Mouse (Mus musculus) embryonic fibroblast, embryonic 13.5 days (primary cell): Measurements from ENCODE around the gene Atp13a5.

Source experiments
- CTCF ChIP-seq: IDR thresholded peaks from 2 replicates; pipeline ENCODE4 v1.5.1; 2011; ENCODE audit warnings: mild to moderate bottlenecking, control low read depth, low read length, moderate library complexity, borderline replicate concordance; ENCODE audit not compliant: insufficient read depth
- POLR2A ChIP-seq: IDR thresholded peaks from 2 replicates; pipeline ENCODE4 v1.6.1; 2011; ENCODE audit warnings: low read depth, mild to moderate bottlenecking, control low read depth, low read length, moderate library complexity

DNA sequence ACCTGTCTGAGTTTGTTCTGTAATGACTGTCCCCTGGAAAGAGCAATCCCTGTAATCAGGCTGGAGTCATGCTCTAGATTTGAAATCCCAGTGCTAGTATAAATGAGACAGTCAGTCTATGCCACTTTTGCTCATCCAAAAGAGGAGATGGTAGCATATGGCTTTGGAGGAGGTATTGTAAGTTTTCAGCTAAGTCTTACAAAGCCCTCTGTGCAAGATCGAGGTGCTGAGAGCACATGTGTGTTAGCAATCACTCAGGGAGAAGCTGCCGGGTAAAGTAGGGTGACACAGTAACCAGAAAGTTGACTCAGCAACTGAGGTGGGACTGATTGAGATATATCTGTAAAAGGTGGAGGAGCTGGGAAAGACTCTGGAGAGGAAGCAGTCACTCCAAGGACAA lies 49.3 kb downstream of the Atp13a5 start:
- TF ChIP-seq CTCF (no peak), POLR2A (no peak)
